Mouse (Mus musculus) lung, postnatal 0 days (tissue): ENCODE results near the gene Atp4b.

Experiments used
- CTCF ChIP-seq: IDR thresholded peaks from 2 replicates; pipeline ENCODE4 v1.5.1; 2016; ENCODE audit warnings: antibody characterized with exemption, mild to moderate bottlenecking
- EP300 ChIP-seq: IDR thresholded peaks from 2 replicates; pipeline ENCODE4 v1.6.1; 2016; ENCODE audit warnings: antibody characterized with exemption, mild to moderate bottlenecking, control low read depth

DNA sequence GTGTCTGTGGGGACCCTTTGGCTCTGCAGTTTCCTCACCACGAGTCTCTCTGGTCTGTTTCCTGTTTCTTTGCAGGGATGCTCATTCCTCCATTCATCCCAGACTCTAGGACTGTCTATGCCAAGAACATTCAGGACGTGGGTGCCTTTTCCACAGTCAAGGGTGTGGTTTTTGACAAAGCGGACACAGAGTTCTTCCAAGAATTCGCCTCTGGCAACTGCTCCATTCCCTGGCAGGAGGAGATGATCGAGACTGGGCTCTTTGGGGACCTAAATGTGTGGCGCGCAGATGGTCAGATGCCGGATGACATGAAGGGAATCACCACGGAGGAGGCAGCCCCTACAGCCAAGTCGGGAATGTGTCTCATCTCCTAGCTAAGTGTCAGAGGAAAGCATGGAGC is 19.3 kb upstream of the Atp4b start:
- no peak for TF ChIP-seq CTCF
- no peak for TF ChIP-seq EP300
